Mouse (Mus musculus): Measurements from ENCODE around the gene Pygo2.

GRCm38 (mm10) chr3:89386438-89387420 lies 43.3 kb upstream of the Pygo2 start:
- TF ChIP-seq POLR2A (IDR thresholded peaks at IDR 0.05; ENCODE audit: low read depth, low read length) (no peak), CTCF (conservative IDR thresholded peaks at IDR 0.05; ENCODE audit: insufficient read depth, insufficient read length, low read depth, low read length) (no peak)
